Mouse (Mus musculus): ENCODE results near the gene Efhd2.

The Efhd2 gene

GRCm38 (mm10) chr4:141857422-141857930, 17.2 kb downstream of the Efhd2 start:
- DNase-seq: peak; percentile 75 to 91

GRCm38 (mm10) chr4:141853437-141853836, 21.3 kb downstream of the Efhd2 start:
- peak; percentile 38 to 83 for DNase-seq

- no peak for DNase-seq
Measured at GRCm38 (mm10) chr4:141845999-141846398, 28.7 kb downstream of the Efhd2 start, which contains the start of gene Ctrc. Gene Ctrc, minus strand, starts transcription at chr4:141846359.

- DNase-seq: peak; percentile 33 to 48
Measured at GRCm38 (mm10) chr4:141834536-141835095, 40.1 kb downstream of the Efhd2 start.

- no peak for DNase-seq
Measured at GRCm38 (mm10) chr4:141833911-141834310, 40.8 kb downstream of the Efhd2 start.

- DNase-seq: no peak
Measured at GRCm38 (mm10) chr4:141831361-141831760, 43.4 kb downstream of the Efhd2 start.

GRCm38 (mm10) chr4:141830381-141830780, 44.3 kb downstream of the Efhd2 start:
- DNase-seq: no peak

- no peak for DNase-seq
Measured at GRCm38 (mm10) chr4:141828177-141828576, 46.5 kb downstream of the Efhd2 start.

GRCm38 (mm10) chr4:141827401-141827800, 47.3 kb downstream of the Efhd2 start:
- DNase-seq: no peak

GRCm38 (mm10) chr4:141826060-141826459, 48.7 kb downstream of the Efhd2 start, which contains the start of gene Cela2a:
Gene Cela2a, minus strand, starts transcription at chr4:141826160.
- DNase-seq: no peak

GRCm38 (mm10) chr4:141822979-141823378, 51.7 kb downstream of the Efhd2 start:
- peak in 1 of 2 experiments; percentile 24 for DNase-seq

GRCm38 (mm10) chr4:141822089-141822488, 52.6 kb downstream of the Efhd2 start:
- DNase-seq: peak; percentile 17 to 68

GRCm38 (mm10) chr4:141821178-141821577, 53.5 kb downstream of the Efhd2 start:
- DNase-seq: no peak

- no peak for DNase-seq
Measured at GRCm38 (mm10) chr4:141819316-141819715, 55.4 kb downstream of the Efhd2 start.

GRCm38 (mm10) chr4:141818861-141819260, 55.9 kb downstream of the Efhd2 start:
- DNase-seq: no peak

- DNase-seq: no peak
Measured at GRCm38 (mm10) chr4:141817706-141818105, 57.0 kb downstream of the Efhd2 start.

GRCm38 (mm10) chr4:141816776-141817655, 57.7 kb downstream of the Efhd2 start:
- DNase-seq: no peak

GRCm38 (mm10) chr4:141816267-141816666, 58.5 kb downstream of the Efhd2 start:
- DNase-seq: no peak

- no peak for DNase-seq
Measured at GRCm38 (mm10) chr4:141811375-141811774, 63.3 kb downstream of the Efhd2 start.

GRCm38 (mm10) chr4:141810975-141811374, 63.7 kb downstream of the Efhd2 start:
- DNase-seq: no peak

GRCm38 (mm10) chr4:141809850-141810464, 64.8 kb downstream of the Efhd2 start:
- peak in 1 of 2 experiments; percentile 37 for DNase-seq

Data from kidney, postnatal 36 days (tissue).